Mouse (Mus musculus) midbrain, embryonic 10.5 days (tissue): ENCODE results near the gene Mon1b. TPM values are rescaled to one million over a fixed set of nuclear protein-coding genes. Genes with fewer than 3 reads are reported as not detected.

ENCODE experiments used
- DNase-seq: peaks from one replicate; pipeline ENCODE4 v3.0.0-alpha.2; 2017; ENCODE audit warnings: low spot score
- H3K27ac ChIP-seq: fragments of 300-500 bp; sonication (generic); replicated peaks from 2 replicates; pipeline ENCODE4 v1.5.1; 2016; ENCODE audit warnings: mild to moderate bottlenecking
- H3K27me3 ChIP-seq: fragments of 300-500 bp; sonication (generic); 2 replicates; pipeline ENCODE4 v1.6.1; 2016; ENCODE audit warnings: low read depth, mild to moderate bottlenecking; ENCODE audit not compliant: poor library complexity, severe bottlenecking
- H3K36me3 ChIP-seq: fragments of 300-500 bp; sonication (generic); 2 replicates; pipeline ENCODE4 v1.6.1; 2016; ENCODE audit warnings: mild to moderate bottlenecking, moderate library complexity
- H3K4me1 ChIP-seq: fragments of 300-500 bp; sonication (generic); 2 replicates; pipeline ENCODE4 v1.6.1; 2016
- H3K4me3 ChIP-seq: fragments of 300-500 bp; sonication (generic); 2 replicates; pipeline ENCODE4 v1.5.1; 2016; ENCODE audit warnings: mild to moderate bottlenecking, moderate library complexity
- H3K9me3 ChIP-seq: fragments of 300-500 bp; sonication (generic); replicated peaks from 2 replicates; pipeline ENCODE4 v1.6.1; 2016; ENCODE audit warnings: mild to moderate bottlenecking
- WGBS: fragments of 180-500 bp; shearing (Covaris S2); methylation state at CpG from one replicate; pipeline ENCODE4 v1.1.7; 2016; 5-methylcytosine and 5-hydroxymethylcytosine counted together
- polyA plus RNA-seq: library from polyadenylated mRNA; unstranded; fragments of >200 nt; fragmentation: Nextera tagmentation; extraction: Ambion mirVana; gene quantifications from 2 replicates; pipeline ENCODE4 v1.2.1, GENCODE M21; 2016

The Mon1b gene
- 8.0 and 10.9 TPM in 2 replicates for polyA plus RNA-seq

DNA sequence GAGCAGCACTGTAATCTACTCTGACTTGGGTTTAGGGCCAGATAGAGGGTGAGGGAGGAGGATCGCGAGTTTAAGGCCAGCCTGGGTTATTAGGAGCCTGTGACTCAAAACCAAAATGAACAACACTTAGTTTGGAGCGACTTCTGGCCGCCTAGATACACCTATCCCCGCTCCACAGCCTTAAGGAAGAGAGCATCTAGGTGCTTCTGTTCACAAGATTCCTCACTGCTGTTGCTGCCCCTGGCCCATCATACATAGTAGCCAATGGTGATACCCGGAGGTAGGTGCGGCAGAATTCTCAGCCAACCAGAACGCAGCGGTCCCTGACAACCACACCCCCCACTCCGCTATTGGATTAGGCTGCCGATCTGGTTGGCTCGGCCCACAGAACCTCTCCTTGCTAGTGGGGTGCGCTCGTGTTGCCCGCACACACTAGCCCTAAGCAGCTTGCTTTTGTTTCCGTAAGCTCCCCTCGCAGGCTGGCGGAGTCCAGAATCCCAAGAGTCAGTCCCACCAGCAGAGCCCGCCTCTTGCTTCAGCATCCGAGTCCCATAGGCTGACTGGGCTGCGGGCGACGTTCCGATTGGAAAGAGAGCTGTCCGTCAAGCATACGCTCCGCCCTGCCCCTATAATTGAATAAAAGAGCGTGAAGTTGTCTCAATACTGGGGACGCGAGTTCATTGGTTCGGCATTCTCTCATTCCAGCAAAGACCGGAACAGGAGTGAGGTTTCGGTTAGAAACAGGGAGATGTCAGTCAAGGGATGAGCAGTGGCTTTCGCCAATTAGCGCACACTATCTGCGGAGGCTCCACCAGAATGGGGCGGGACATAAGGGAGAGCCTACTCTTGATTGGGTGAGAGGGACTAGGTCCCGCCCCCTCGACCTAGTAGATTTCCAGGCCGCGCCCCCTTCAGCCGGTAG is at the start of gene Mon1b:
TSS of gene Mon1b (plus strand) at position 918 of the 922 bp plus-strand sequence.
- H3K9me3 ChIP-seq = no peaks in the 10 kb centered on the region
- DNase-seq = peak; percentile 95
- peaks cover 24% of the 10 kb centered on the region for H3K36me3 ChIP-seq
- peak within 1 kb of the TSS; percentile 80 for H3K4me3 ChIP-seq
- H3K27me3 ChIP-seq = no peaks in the 10 kb centered on the region
- peaks cover 21% of the 10 kb centered on the region for H3K4me1 ChIP-seq
- WGBS = under 1% methylated on average over 42 of the region's 42 CpGs
- peak within 1 kb of the TSS; percentile 94 for H3K27ac ChIP-seq

DNA sequence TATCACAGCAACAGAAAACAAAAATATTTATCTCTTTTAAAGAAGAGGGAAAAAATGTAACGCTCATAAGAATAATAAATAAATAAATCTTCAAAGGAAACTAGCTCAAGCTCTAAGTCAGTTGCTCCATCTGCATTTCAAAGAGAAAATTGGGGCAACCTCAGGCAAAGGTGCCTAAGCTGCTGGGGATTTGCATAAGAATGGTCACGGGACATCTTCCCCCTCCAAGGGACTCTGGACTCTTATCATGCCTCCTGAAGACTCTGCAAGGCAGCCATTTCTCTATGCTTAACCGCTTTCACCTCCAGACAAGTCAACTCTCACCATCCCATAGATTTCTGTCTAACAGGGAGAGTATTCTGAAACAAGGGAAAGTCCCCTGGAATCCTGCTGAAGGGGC is 37.0 kb upstream of the Mon1b start:
- no peaks in the 10 kb centered on the region for H3K36me3 ChIP-seq
- H3K27me3 ChIP-seq = no peaks in the 10 kb centered on the region
- no peak for DNase-seq
- no peaks in the 10 kb centered on the region for H3K4me1 ChIP-seq
- no peak overlapping the region for H3K27ac ChIP-seq
- no peak overlapping the region for H3K4me3 ChIP-seq
- WGBS = 49% methylated on average over 3 of the region's 3 CpGs
- no peaks in the 10 kb centered on the region for H3K9me3 ChIP-seq

DNA sequence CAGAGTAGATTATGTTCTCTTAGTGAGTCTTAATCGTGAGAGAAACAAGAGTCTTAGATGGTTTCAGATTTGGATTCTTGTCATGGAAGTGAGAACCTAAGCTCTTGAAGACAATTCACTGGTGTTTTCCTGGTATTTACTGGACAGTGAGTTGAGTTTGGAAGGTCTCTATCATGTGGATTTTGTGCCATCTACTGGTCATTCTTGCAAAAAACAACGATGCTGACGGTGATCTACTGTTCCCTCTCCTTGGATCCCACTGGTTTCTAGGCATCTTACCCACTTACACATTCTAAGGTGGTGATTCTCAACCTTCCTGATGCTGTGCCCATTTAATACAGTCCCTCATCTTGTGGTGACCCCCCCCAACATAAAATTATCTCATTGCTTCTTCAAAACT is 2.8 kb upstream of the Mon1b start:
- no peaks in the 10 kb centered on the region for H3K27me3 ChIP-seq
- peaks cover under 1% of the 10 kb centered on the region for H3K36me3 ChIP-seq
- H3K4me1 ChIP-seq = peaks cover 21% of the 10 kb centered on the region
- no peaks in the 10 kb centered on the region for H3K9me3 ChIP-seq
- H3K4me3 ChIP-seq = no peak overlapping the region
- no peak overlapping the region for H3K27ac ChIP-seq
- DNase-seq = no peak
- WGBS = 11% methylated on average over 3 of the region's 3 CpGs

DNA sequence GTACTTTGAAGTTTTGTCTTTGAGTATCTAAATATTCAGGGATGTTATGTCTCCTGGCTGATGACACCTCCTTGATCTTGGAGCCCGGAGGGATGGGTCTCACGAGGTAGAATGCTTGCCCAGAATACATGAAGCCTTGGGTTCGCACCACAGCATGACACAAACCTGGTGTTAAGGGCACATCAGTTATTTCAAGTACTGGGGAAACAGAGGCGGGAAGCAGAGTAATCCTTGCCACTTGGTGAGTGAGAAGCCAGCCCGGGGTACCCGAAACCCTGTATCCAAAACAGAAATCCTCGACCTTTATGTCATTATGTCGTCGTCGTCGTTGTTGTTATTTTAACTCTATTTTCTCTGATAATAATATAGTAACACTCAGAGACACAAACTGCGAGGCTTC is 1.2 kb upstream of the Mon1b start:
- H3K4me1 ChIP-seq = peaks cover 21% of the 10 kb centered on the region
- peaks cover 16% of the 10 kb centered on the region for H3K36me3 ChIP-seq
- H3K9me3 ChIP-seq = no peaks in the 10 kb centered on the region
- H3K27me3 ChIP-seq = no peaks in the 10 kb centered on the region
- H3K27ac ChIP-seq = peak overlapping the region; percentile 94; the same call in 1 of the 2 replicates
- peak overlapping the region; percentile 80 for H3K4me3 ChIP-seq
- no peak for DNase-seq
- WGBS = 32% methylated on average over 12 of the region's 12 CpGs

DNA sequence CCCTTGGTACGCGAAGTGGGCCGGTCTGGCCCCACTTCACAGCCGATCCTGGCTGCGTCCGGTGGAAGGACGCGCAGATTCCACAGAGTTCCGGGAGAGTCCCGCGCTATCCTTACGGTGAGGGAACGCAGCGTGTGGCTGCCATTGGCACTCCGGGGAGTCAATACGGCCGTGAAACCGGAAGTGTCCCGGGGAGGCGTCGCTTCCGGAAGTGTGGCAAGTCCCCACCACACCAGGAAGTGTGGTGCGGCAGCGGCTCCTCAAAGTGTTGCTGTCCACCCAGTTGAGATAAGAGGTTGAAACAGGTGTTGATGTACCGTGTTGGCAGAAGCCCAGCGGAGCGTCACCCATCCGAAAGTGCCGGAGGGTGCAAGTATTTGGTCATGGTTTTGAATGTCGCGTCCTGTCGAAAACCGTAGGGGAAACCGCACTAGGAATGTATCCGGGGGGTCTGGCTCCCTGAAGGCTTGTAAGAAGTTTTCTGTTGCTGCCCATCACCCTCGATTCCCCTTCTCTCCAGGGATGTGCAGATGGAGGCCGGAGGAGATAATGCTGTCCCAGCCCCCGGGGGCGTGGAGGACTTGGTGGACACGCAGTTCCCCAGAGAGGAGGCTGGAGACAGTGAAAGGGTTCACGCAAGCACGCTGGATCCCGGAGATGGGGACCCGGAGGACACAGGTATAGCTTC is 349 bp downstream of the Mon1b start:
- Histone ChIP-seq H3K27ac (peak overlapping the region; percentile 94), H3K4me1 (peaks cover 21% of the 10 kb centered on the region), H3K36me3 (peaks cover 32% of the 10 kb centered on the region), H3K27me3 (no peaks in the 10 kb centered on the region), H3K9me3 (no peaks in the 10 kb centered on the region), H3K4me3 (peak overlapping the region; percentile 80)
- 2% methylated on average over 44 of the region's 44 CpGs for WGBS
- DNase-seq = no peak

DNA sequence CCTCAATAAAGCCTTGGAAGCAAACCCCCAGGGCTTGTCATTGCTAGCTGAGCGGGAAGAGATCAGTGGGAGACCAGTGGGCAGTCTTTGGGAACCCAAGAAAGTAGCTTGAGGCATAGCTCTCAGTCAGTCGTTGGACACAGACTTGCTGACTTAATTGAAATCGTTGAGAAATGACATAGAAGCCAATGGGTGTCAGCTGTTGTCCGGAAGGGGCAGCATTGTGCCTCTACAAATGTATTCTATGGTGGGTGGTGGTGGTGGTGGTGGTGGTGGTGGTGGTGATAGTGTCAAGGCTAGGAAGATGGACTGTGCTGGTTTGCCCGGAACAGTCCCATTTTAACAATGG is 867 bp downstream of the Mon1b start:
- DNase-seq = no peak
- Histone ChIP-seq H3K4me3 (peak overlapping the region; percentile 80), H3K36me3 (peaks cover 36% of the 10 kb centered on the region), H3K27ac (peak overlapping the region; percentile 94), H3K9me3 (no peaks in the 10 kb centered on the region), H3K27me3 (no peaks in the 10 kb centered on the region), H3K4me1 (peaks cover 21% of the 10 kb centered on the region)
- WGBS = 36% methylated on average over 5 of the region's 5 CpGs

DNA sequence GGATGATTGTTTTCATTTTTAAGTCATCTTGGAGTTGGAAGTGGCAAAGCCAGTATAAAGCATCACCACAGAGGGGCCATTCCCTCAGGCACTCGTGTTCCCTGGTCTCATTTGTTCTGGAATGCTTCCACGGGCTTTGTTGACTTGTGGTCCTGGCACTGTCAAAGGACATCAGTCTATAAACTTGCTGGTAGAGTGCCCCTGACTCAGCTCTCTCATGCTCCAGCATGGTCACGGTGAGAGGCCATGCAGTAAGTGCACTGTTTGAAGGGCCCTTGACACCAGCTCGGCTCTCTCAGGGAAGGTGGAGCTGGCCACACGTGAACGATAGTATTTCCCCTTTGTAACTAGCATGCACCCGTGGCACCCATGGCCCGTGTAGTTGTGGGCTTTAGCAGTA is 5.0 kb downstream of the Mon1b start:
- 92% methylated on average over 8 of the region's 8 CpGs for WGBS
- Histone ChIP-seq H3K4me1 (peaks cover 15% of the 10 kb centered on the region), H3K9me3 (no peaks in the 10 kb centered on the region), H3K4me3 (no peak overlapping the region), H3K27ac (no peak overlapping the region), H3K36me3 (peaks cover 55% of the 10 kb centered on the region), H3K27me3 (no peaks in the 10 kb centered on the region)
- DNase-seq = no peak

DNA sequence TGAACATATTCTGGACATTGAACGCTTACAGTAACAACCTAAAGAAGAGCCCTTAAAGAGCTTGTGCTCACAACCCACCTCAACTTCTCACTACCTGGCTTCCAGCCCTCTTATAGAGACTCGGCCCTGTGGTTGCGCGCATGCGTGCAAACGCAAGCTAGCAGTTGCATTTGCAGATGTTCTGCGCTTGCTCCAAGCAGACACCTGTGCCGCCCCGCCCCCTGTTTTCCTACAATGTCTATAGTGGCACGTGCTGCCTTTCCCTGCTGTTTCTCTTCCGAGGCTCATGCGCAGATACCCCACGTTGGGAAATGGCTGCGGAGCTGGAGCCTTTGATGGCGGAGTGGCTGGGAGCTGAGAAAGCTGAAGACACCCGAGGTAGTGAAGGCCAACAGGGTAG is 7.5 kb downstream of the Mon1b start, which contains the start of gene Syce1l:
TSS of gene Syce1l (plus strand) at position 288 of the 400 bp plus-strand sequence.
- H3K36me3 ChIP-seq = peaks cover 51% of the 10 kb centered on the region
- 95% methylated on average over 16 of the region's 16 CpGs for WGBS
- no peak within 1 kb of the TSS for H3K27ac ChIP-seq

DNA sequence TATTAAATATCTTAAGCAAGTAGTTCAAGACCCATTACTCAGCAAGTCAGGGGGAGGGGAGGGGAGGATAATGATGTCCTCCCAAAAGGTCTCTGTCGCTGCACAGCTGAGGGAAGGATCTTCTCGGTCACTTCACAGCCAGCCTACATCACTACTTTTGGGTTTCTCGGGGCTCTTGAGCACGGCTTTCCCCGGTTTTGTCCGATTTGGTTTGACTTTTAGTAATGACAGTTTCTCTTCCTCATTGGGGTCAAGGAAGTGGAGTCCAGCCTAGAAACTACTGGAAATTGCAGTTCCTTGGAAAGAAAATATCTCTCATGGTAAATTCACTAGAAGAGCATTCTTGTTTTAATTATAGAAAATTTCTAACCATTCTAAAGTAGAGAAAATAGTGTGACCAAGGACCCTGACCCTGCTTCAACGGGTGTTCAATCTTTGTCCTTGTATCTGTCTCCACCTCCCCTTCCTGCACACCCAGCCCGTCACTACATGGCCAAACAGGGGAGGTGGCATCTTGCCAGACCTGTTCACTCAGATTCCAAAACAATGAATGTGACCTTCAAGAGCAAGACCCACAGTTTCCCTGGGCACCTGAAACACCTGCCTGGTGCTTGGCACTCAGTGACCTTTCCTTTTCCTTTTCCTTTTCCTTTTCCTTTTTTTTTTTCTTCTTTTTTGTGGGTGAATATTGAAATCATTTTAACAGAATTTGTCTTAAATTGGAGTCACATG is 8.3 kb downstream of the Mon1b start:
- H3K36me3 ChIP-seq = peaks cover 44% of the 10 kb centered on the region
- H3K27me3 ChIP-seq = no peaks in the 10 kb centered on the region
- DNase-seq = no peak
- 88% methylated on average over 8 of the region's 8 CpGs for WGBS
- no peaks in the 10 kb centered on the region for H3K9me3 ChIP-seq
- H3K4me3 ChIP-seq = no peak overlapping the region
- H3K27ac ChIP-seq = no peak overlapping the region
- no peaks in the 10 kb centered on the region for H3K4me1 ChIP-seq

More for the DNA sequence above, 7.5 kb downstream of the Mon1b start, which contains the start of gene Syce1l:
- no peak for DNase-seq
- no peaks in the 10 kb centered on the region for H3K4me1 ChIP-seq
- no peak within 1 kb of the TSS for H3K4me3 ChIP-seq
- H3K27me3 ChIP-seq = no peaks in the 10 kb centered on the region
- H3K9me3 ChIP-seq = no peaks in the 10 kb centered on the region

DNA sequence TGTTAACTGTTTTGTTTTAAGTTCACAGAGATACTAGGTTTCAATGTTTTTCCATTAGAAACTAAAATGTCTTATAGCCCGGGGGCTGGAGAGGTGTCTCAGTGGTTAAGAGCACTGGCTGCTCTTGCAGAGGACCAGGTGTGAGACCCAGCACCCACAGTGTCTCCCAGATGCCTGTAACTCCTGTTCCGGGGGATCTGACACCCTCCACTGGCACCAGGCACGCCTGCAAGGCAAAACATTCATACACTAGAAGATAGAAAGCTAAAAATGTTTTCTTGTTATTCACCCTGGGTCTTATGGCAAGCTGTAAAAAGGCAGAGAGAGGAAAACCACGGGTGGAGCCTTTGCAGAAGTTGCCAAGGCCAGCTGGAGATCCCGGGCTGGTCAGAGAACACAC is 9.8 kb downstream of the Mon1b start:
- H3K9me3 ChIP-seq = no peaks in the 10 kb centered on the region
- no peak overlapping the region for H3K27ac ChIP-seq
- 84% methylated on average over 5 of the region's 5 CpGs for WGBS
- no peak overlapping the region for H3K4me3 ChIP-seq
- peaks cover 28% of the 10 kb centered on the region for H3K36me3 ChIP-seq
- H3K27me3 ChIP-seq = no peaks in the 10 kb centered on the region
- H3K4me1 ChIP-seq = no peaks in the 10 kb centered on the region
- DNase-seq = no peak

DNA sequence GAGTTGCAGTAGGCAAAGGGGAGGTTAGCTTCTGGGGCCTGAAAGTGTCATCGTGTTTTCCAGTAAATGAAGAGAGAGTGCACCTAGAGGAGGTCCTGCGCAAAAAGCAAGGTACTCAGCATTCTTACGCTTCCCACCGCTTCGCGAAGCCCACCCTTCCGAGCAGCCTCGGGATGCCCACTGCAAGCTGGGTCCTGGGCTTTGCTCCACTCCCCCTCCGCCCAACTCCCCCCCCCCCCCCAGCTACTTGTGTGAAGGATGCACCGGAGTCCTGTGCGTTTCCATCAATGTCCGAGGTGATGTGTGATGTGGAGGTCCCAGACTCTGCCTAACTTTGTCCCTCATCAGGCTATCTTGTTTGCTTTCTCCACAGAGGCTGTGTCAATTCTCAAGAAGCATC is 17.1 kb downstream of the Mon1b start:
- H3K9me3 ChIP-seq = no peaks in the 10 kb centered on the region
- 92% methylated on average over 12 of the region's 12 CpGs for WGBS
- no peak overlapping the region for H3K27ac ChIP-seq
- no peak for DNase-seq
- no peaks in the 10 kb centered on the region for H3K36me3 ChIP-seq
- H3K4me3 ChIP-seq = no peak overlapping the region
- no peaks in the 10 kb centered on the region for H3K27me3 ChIP-seq
- H3K4me1 ChIP-seq = no peaks in the 10 kb centered on the region

DNA sequence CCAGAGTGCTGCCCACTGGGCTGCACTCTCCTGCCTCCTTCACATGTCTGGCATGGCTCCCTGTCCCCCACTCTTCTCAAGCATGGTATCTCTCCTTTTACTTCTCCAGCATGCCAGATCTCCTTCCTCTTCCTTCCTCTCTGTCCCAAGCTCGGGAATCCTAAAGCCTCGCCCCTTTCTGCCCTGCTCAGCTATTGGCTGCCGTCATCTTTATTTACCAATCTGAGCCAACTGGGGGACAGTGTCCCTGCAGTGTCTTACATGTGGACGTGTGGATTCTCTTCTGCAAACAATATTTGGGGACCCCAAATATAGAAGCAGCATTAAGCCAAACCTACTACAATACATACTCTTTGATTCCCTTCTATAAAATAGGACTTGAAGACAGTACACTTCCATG is 17.8 kb downstream of the Mon1b start:
- Histone ChIP-seq H3K27ac (no peak overlapping the region), H3K9me3 (no peaks in the 10 kb centered on the region), H3K4me3 (no peak overlapping the region), H3K27me3 (no peaks in the 10 kb centered on the region), H3K4me1 (no peaks in the 10 kb centered on the region), H3K36me3 (no peaks in the 10 kb centered on the region)
- no peak for DNase-seq
- 66% methylated on average over 4 of the region's 4 CpGs for WGBS
